Mouse (Mus musculus): Measurements from ENCODE around the gene Lingo3.

DNA sequence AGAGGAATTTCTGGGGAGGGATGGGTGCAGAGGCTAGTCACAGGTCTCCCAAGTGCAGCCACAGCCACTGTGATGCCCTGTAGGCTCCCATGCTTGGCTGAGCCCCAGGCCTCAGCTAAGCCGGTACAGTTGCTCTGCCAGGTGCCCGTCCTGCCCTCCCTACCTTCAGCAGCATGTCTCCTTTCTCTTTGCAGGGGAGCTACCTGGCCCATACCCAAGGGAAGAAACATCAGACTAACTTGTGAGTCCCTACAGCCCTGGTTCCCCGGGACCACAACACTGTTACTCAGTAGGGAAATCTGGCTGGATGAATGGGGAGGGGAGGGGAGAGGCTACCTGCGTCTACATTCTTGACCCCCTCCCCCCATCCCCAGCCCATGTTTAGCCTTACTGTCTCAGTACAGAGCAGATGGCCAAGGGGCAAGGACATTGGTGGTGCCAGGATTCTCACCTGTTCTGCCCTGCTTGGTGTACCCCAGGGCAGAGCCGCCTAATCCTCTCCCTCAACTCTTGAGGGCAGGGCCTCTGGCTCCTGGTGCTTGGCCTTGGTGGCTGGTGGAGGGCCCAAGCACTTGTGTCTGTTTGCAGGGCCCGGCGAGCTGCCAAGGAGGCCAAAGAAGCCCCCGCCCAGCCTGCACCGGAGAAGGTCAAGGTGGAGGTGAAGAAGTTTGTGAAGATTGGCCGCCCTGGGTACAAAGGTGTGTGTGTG, 41.5 kb downstream of the Lingo3 start:
- TF ChIP-seq CTCF (IDR thresholded peaks at IDR 0.05; ENCODE audit: low read depth, low read length): no peak
- TF ChIP-seq POLR2A (IDR thresholded peaks at IDR 0.05; ENCODE audit: borderline replicate concordance, low read depth, low read length): no peak
